Comparison of ENCODE assay signal across 15 mouse cellular contexts in genomic region chr11:35295162-35295799, GRCm38 (mm10).
DNase-seq lines count a peak whose midpoint lies in the region; ATAC-seq lines count a peak whose summit lies in the region.
"Had no signal": no experiment of that assay in that cellular context is flagged by ENCODE, and none has a peak within 500 bp of the region (broad histone marks: within the 10 kb centered on the region; RNA-seq: fewer than 3 reads in every experiment).

No protein-coding gene starts in this region.

- peaks cover 15% of the 10 kb centered on the region for H3K4me1 ChIP-seq in hindbrain, embryonic 15.5 days (replicated peaks)
- H3K4me1 ChIP-seq: megakaryocyte, embryonic 14.5 days had no signal

- H3K9ac ChIP-seq in hindbrain, embryonic 15.5 days, result no peak overlapping the region
- H3K9ac ChIP-seq: heart, embryonic 15.5 days; liver, embryonic 14.5 days had no signal

- WGBS in hindbrain, embryonic 15.5 days, result 24% methylated on average over 3 of the region's 3 CpGs

- H3K36me3 ChIP-seq in hindbrain, embryonic 15.5 days, result no peaks in the 10 kb centered on the region
- H3K36me3 ChIP-seq: heart, embryonic 15.5 days had no signal

- no peak overlapping the region for H3K4me2 ChIP-seq in hindbrain, embryonic 15.5 days
- H3K4me2 ChIP-seq: heart, embryonic 15.5 days had no signal

- peak; percentile 41 for DNase-seq in kidney, adult 18-20 months
- no peak for DNase-seq in kidney, postnatal 25 days
- DNase-seq in ZHBTc4 (ENCODE audit: low read depth, low spot score), result peak; percentile 54
- peak; percentile 42 for DNase-seq in kidney, postnatal 14 days
- DNase-seq in right cerebral cortex, postnatal 14 days, result no peak
- no peak for DNase-seq in spleen, postnatal 14 days (ENCODE audit: low spot score in 2 of 2)
- DNase-seq in yolk sac, embryonic 10.5 days (ENCODE audit: low spot score), result no peak
- DNase-seq: cerebellum, postnatal 36 days; gastrocnemius, postnatal 10 days; thymus, adult 18-20 months had no signal

- H3K9me3 ChIP-seq in hindbrain, embryonic 15.5 days, result no peaks in the 10 kb centered on the region
- H3K9me3 ChIP-seq: heart, embryonic 15.5 days had no signal

- H3K27me3 ChIP-seq in hindbrain, embryonic 15.5 days, result peaks cover 10% of the 10 kb centered on the region; the same call in 1 of the 2 replicates
- H3K27me3 ChIP-seq: heart, embryonic 15.5 days; megakaryocyte, embryonic 14.5 days; Patski had no signal

- peak; percentile 64 for ATAC-seq in hindbrain, embryonic 15.5 days (ENCODE audit: low FRiP score, low read depth)
- ATAC-seq: Patski had no signal

- H3K4me3 ChIP-seq in hindbrain, embryonic 15.5 days, result no peak overlapping the region
- H3K4me3 ChIP-seq: heart, embryonic 15.5 days; megakaryocyte, embryonic 14.5 days had no signal

- H3K27ac ChIP-seq in hindbrain, embryonic 15.5 days (replicated peaks), result no peak overlapping the region
- H3K27ac ChIP-seq: heart, embryonic 15.5 days; liver, embryonic 14.5 days had no signal

Comparison
In these comparisons a context has a peak if more than half of its experiments do, and no peak if none do; other contexts are left out.
1. DNase-seq: peak in kidney, adult 18-20 months (single experiment), ZHBTc4 (single experiment) and kidney, postnatal 14 days (single experiment); none in kidney, postnatal 25 days (0 of 2), right cerebral cortex, postnatal 14 days (single experiment), spleen, postnatal 14 days (0 of 2) and yolk sac, embryonic 10.5 days (single experiment).